Mouse (Mus musculus) cerebellum, adult 11-12 months (tissue): ENCODE results near the gene Ube2h.

Experiments
- DNase-seq: peaks from one replicate; pipeline ENCODE4 v3.0.0; 2022

The Ube2h gene

GRCm38 (mm10) chr6:30182038-30182437 lies 122.3 kb downstream of the Ube2h start:
- no peak for DNase-seq

GRCm38 (mm10) chr6:30180321-30180720 lies 124.0 kb downstream of the Ube2h start:
- DNase-seq, result no peak

GRCm38 (mm10) chr6:30179046-30179445 lies 125.3 kb downstream of the Ube2h start:
- DNase-seq, result no peak

DNA sequence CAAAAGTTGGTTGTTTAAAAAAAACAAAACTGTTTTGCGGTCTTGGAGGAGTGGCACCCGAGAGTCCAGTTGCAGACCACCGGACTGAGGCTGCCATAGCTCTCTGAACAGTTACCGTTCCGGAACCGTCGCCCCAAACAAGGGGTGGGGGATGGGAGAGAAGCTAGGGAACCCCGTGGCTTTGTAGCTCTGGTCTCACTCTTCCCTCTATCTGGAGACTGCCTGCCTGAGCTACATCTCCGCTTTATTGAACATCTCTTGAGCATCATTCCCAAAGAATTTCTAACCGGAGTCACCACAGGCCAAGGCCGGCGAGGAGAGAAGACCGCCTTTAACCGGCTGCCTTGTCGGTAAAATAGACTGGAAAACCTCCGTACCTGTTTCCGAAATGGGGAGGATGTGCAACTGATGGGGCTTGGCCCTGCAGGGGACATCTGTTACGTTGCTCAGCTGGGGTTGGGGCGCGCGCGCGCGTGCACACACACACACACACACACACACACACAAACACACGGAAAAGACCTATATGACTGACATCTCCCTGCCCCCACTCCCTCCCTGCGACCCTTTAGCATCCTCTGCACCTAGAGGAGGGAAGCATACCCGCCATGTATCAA lies 126.2 kb downstream of the Ube2h start:
- no peak for DNase-seq

GRCm38 (mm10) chr6:30177305-30177704 lies 127.0 kb downstream of the Ube2h start:
- no peak for DNase-seq

DNA sequence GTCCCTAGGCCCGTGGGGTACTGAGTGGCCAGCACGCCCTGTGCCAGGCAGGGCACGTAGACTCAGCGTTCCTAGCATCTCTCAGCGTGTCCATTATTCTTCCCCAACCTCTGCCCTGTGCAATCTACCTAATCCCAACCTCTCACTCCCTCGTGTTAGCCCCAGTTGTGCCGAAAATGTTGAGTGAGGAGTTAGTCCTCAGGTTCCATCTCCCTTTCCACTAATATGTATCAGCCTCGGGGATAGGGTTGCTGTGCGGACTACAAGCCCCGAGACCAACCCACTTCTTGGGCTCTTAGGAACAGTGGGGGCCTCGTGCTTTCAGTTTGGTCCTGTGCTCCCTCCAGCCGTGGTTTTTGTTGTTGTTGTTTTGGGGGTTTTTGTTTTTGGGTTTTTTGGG lies 127.8 kb downstream of the Ube2h start:
- no peak for DNase-seq

- DNase-seq, result no peak
Observed at GRCm38 (mm10) chr6:30175918-30176421, 128.4 kb downstream of the Ube2h start.

DNA sequence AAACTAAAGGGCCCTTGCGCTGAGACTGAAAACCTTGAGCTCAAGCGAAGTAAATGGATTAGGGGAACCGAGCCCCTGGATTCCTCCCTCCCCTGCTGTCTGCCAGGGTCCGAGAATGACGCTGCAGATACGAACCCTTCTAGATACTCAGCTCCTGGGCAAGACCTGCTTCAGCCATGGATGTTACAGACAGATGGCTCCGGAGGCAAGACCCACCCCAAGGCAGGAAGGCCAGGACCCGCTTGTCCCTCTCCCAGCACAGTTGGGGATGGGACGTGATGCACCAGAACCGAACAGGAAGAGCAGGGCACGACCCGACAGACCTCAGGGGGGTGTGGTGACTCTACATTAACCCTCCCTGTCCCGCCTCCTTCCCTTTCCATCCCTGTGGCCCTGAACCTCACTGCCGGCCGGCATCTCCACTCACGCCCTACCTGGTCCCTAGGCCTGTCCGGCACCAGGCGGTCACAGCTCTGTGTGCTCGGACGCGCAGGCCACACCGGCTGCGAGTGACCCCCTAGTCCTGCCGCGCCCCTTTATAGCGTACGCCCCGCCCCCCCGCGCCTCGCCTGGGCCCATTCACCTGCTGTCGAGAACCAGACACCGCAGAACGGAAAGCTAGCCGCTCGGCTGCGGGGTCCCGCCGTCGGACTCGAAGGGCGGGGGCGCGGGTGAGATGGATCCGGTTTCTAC lies 129.0 kb downstream of the Ube2h start:
- DNase-seq, result no peak

DNA sequence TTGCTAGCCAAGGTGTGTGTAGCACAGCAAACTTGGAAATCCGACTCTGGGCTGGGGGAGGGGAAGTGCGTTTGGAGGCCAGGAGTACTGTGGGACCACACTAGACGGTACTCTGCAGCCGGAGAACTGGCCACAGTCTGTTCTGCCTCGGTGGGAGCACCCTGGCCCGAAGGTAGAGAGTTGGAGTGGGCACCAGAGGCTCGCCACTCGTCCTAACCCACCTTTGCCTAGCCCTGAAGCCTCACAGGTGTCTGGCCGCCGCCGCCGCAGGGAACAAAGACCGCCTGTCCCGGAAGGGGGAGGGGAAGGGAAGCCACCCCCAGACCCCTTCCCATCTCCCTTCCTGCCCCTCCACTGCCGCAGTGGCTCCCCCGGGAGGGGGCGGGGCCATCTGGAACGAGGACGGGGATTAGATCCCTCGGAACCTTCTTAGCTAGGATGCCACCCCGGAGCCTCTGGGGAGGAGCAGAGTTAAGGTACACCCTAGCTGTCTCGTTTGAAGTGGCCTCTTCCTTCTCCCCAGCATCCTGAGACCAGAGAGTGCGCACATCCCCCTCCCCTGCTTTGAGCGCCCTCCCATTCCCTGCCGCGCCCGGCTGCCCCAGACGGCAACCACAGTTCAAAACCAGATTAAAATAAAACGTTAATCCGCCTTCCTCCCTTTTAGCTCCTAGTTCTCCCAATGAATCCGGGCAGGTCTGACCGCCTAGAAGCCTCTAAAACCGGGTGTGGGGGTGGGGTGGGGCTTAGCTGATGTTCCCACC lies 129.7 kb downstream of the Ube2h start:
- no peak for DNase-seq

DNA sequence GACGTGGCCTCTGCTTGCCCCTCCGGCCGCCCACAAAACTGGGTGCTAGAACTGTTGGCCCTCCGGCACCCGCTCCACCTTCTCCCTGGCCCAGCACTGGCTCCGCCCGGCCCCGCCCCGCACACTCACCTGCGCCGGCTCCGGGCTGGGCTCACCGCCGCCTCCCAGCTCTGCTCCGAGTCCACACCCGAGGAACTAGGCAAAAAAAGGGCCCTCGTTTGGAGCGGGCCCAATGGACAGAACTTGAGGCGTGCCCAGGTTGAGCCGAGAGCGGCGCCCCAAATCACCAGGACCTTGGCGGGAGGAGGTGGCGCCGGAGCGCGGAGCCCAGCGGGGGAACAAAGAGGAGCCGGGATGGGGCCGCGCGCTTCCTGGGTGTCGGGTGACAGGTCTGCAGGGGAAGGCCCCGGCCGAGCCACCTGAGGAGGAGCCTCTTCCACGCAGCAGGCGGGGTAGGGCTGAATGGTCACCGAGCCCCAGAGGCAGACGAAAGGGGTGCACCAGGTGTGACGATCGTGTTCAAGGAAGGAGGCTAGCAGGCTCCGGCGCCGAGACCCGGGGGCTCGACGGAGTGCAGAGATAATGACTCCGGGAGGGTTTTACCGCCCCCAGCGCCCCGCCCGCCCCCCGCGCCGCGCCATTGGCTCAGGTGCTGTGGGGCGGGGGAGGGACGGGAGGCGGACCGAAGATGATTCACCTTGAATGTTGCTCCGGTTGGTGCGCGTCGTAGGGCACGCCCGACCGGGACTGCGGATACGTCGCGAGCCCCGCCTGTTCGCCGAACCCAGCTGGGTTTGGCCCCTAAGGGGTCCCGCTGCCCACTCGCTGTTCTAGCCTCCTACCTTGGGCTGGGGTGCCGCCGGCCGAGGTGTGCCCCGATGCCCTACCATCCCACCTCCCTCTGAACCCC lies 130.5 kb downstream of the Ube2h start:
- DNase-seq, result no peak

DNA sequence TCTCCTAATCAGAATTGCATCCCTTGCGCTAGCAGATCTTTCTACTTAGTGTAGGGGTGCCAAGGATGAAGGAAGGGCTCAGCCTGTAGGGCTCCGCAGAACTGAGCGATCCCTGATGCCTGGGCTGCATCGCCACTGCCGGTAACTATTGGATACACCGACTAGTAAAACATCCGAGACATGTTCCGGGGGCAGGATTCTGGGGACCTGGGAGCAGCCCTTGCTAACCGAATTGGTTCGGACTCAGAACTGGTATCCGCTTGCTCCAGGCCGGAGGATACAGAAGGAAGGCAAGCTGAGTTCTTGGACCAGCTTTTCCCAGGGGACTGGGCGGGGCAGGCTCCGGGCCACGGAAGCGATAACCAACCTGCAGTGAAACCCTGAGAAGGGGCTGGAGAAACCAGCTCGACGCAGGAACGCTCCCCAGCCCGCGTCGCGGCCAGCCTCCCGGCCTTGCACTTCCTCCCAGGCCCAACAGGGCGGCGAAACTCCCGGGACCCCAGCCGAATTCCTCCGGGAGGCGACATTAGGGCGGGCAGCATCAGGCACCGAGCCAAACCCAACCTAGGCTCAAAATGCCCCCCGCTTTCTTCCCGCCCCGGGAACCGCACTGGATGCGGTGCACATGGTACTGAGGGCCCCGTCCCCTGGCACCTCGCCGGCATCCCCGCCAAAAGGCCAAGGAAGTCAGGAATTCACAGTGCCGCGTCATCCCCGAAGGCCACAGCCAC lies 131.4 kb downstream of the Ube2h start:
- DNase-seq, result no peak

DNA sequence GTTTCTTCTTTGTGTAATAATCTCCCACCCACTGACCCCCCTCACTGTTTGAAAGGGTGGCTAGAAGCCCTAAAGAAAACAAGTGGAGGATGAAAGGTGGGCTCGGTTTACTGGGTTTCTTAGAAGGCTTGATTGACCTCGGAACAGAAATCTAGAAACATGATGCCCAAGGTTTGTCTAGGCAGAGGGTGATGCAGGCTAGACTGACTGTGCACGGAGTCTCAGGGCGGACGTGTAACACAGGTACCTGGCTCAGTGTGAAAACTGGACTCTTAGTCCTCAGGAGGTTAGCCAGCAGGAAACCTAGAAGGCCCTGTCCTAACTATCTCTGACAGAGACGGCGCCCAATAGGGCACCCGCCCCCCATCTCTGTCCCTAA lies 131.9 kb downstream of the Ube2h start:
- no peak for DNase-seq

GRCm38 (mm10) chr6:30171967-30172366 lies 132.4 kb downstream of the Ube2h start:
- DNase-seq, result no peak

GRCm38 (mm10) chr6:30171226-30171625 lies 133.1 kb downstream of the Ube2h start:
- no peak for DNase-seq

GRCm38 (mm10) chr6:30169148-30169547 lies 135.2 kb downstream of the Ube2h start:
- no peak for DNase-seq

GRCm38 (mm10) chr6:30168275-30168674 lies 136.1 kb downstream of the Ube2h start:
- DNase-seq, result no peak

DNA sequence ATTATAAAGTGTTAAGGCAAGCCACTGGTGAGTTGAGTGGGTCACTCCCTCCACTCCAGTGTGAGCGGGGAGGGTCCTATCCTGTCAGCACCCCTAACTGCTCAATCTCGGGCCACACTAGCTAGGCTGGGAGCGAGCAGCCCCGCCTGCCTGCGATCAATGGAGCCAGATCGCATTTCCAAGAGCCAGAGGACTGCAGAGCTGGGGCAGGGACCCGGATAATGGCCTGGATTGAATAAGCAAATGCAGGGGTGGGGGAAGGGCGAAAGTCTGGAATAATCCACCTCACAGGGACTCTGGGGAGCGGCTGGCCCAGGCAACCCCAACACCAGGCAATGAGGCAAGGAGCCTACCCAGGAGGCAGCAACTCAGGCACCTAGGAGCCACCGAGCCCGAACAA lies 137.1 kb downstream of the Ube2h start:
- DNase-seq, result no peak

GRCm38 (mm10) chr6:30166349-30166748 lies 138.0 kb downstream of the Ube2h start:
- no peak for DNase-seq

- DNase-seq, result no peak
Observed at GRCm38 (mm10) chr6:30162091-30162490, 142.2 kb downstream of the Ube2h start.

DNA sequence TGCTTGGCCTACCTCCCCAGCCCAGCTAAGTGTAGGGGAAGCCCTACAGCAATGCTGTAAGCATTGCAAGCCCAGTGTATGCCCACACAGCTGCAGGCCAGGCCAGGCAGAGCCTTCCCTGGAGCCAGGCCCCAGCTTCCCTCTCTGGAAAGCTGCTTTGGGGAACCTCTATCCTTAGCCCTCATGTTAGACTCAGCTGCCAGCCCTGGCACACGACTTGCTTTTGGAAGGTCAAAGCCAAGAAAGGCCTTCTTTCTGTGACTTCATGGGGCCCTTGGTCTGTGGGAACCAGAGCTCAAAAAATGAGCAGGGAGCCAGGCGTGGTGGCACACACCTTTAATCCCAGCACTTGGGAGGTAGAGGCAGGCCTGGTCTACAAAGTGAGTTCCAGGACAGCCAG lies 142.7 kb downstream of the Ube2h start:
- DNase-seq, result no peak
